Mouse (Mus musculus): Measurements from ENCODE around the gene March8.

GRCm38 (mm10) chr6:116383582-116383981 is 45.8 kb downstream of the March8 start:
- TF ChIP-seq TAL1 (IDR thresholded peaks at IDR 0.05; ENCODE audit: low read length) (no peak), GATA1 (IDR thresholded peaks at IDR 0.05; ENCODE audit: low read length) (no peak)
